Mouse (Mus musculus) retina, adult 2 months (tissue): ENCODE data around the gene Pigm.

ENCODE experiments used
- DNase-seq: peaks from one replicate; pipeline ENCODE4 v3.0.0-alpha.2; 2012; ENCODE audit warnings: low read depth, low spot score

Pigm gene

GRCm38 (mm10) chr1:172376198-172376667 is at the start of gene Pigm:
Gene Pigm, plus strand, starts transcription at chr1:172376546.
- peak; percentile 96 for DNase-seq

- no peak for DNase-seq
These were observed 49.7 kb upstream of the Pigm start for GRCm38 (mm10) chr1:172326684-172327083.

GRCm38 (mm10) chr1:172327206-172328001 is 48.9 kb upstream of the Pigm start:
- no peak for DNase-seq

GRCm38 (mm10) chr1:172328041-172328440 is 48.3 kb upstream of the Pigm start:
- no peak for DNase-seq

- DNase-seq = no peak
These were observed 47.9 kb upstream of the Pigm start for GRCm38 (mm10) chr1:172328461-172328860.

- peak; percentile 59 for DNase-seq
These were observed 47.2 kb upstream of the Pigm start, which contains the start of gene Kcnj9 for GRCm38 (mm10) chr1:172329131-172329530. Gene Kcnj9, minus strand, starts transcription at chr1:172329318.

GRCm38 (mm10) chr1:172329616-172330015 is 46.7 kb upstream of the Pigm start:
- no peak for DNase-seq

- no peak for DNase-seq
These were observed 44.9 kb upstream of the Pigm start for GRCm38 (mm10) chr1:172331422-172331947.

- no peak for DNase-seq
These were observed 43.4 kb upstream of the Pigm start for GRCm38 (mm10) chr1:172332925-172333324.

- DNase-seq = no peak
These were observed 42.8 kb upstream of the Pigm start for GRCm38 (mm10) chr1:172333512-172333911.

GRCm38 (mm10) chr1:172335804-172336203 is 40.5 kb upstream of the Pigm start:
- DNase-seq = no peak

- no peak for DNase-seq
These were observed 38.7 kb upstream of the Pigm start for GRCm38 (mm10) chr1:172337411-172338185.

GRCm38 (mm10) chr1:172340729-172341321 is 35.5 kb upstream of the Pigm start, which contains the start of gene Kcnj10:
Gene Kcnj10, plus strand, starts transcription at chr1:172341210.
- peak; percentile 66 for DNase-seq

GRCm38 (mm10) chr1:172341386-172341785 is 35.0 kb upstream of the Pigm start:
- no peak for DNase-seq

GRCm38 (mm10) chr1:172342729-172343128 is 33.6 kb upstream of the Pigm start:
- DNase-seq = no peak

GRCm38 (mm10) chr1:172343914-172344313 is 32.4 kb upstream of the Pigm start:
- DNase-seq = no peak

GRCm38 (mm10) chr1:172344820-172345219 is 31.5 kb upstream of the Pigm start:
- DNase-seq = no peak

GRCm38 (mm10) chr1:172346707-172347106 is 29.6 kb upstream of the Pigm start:
- no peak for DNase-seq

GRCm38 (mm10) chr1:172347382-172347781 is 29.0 kb upstream of the Pigm start:
- no peak for DNase-seq

GRCm38 (mm10) chr1:172349504-172349903 is 26.8 kb upstream of the Pigm start:
- no peak for DNase-seq

GRCm38 (mm10) chr1:172349916-172350812 is 26.2 kb upstream of the Pigm start:
- DNase-seq = no peak
